Mouse (Mus musculus): ENCODE measurements at regions not wholly inside any gene's neighbourhood (a gene's known extent, or its start where the extent isn't known, plus 50 kb on each side); places are given as distances from the start of the nearest gene placed in this dataset.
"Not testable (repeated sequence)": the region's sequence is repeated elsewhere in the genome, so short reads cannot be mapped to it uniquely, and the experiment has no call there.

- Histone ChIP-seq H3K9me3 (no peaks in the 10 kb centered on the region), H3K4me3 (no peak overlapping the region), H3K36me3 (replicated peaks) (no peaks in the 10 kb centered on the region), H3K27me3 (replicated peaks) (no peaks in the 10 kb centered on the region), H3K4me2 (no peak overlapping the region), H3K9ac (no peak overlapping the region), H3K27ac (no peak overlapping the region), H3K4me1 (0 out of 2 replicates have a peak, but pooled peaks cover 7% of the 10 kb centered on the region)
- ATAC-seq (replicated peaks), result no peak
- WGBS, result 55% methylated on average over 1 of the region's 1 CpGs
Observed at GRCm38 (mm10) chr19:27099921-27100320, 116.4 kb upstream of the Vldlr start.

- Histone ChIP-seq H3K4me3 (no peak overlapping the region), H3K27me3 (replicated peaks) (no peaks in the 10 kb centered on the region), H3K4me2 (no peak overlapping the region), H3K9me3 (no peaks in the 10 kb centered on the region), H3K9ac (no peak overlapping the region), H3K36me3 (replicated peaks) (no peaks in the 10 kb centered on the region), H3K4me1 (no peaks in the 10 kb centered on the region), H3K27ac (no peak overlapping the region)
- 91% methylated on average over 2 of the region's 2 CpGs for WGBS
- ATAC-seq (replicated peaks), result no peak
Observed at GRCm38 (mm10) chr19:27110437-27110836, 105.8 kb upstream of the Vldlr start.

GRCm38 (mm10) chr19:27120876-27121275 is 95.4 kb upstream of the Vldlr start:
- Histone ChIP-seq H3K4me1 (peaks cover 3% of the 10 kb centered on the region; the same call in 1 of the 2 replicates), H3K4me2 (no peak overlapping the region), H3K4me3 (no peak overlapping the region), H3K36me3 (replicated peaks) (no peaks in the 10 kb centered on the region), H3K9ac (no peak overlapping the region), H3K9me3 (no peaks in the 10 kb centered on the region), H3K27me3 (replicated peaks) (no peaks in the 10 kb centered on the region), H3K27ac (no peak overlapping the region)
- ATAC-seq (replicated peaks), result peak; percentile 44
- 48% methylated on average over 5 of the region's 5 CpGs for WGBS

GRCm38 (mm10) chr19:27122348-27122747 is 93.9 kb upstream of the Vldlr start:
- Histone ChIP-seq H3K36me3 (replicated peaks) (no peaks in the 10 kb centered on the region), H3K9me3 (no peaks in the 10 kb centered on the region), H3K4me1 (peaks cover 3% of the 10 kb centered on the region; the same call in 1 of the 2 replicates), H3K9ac (no peak overlapping the region), H3K27ac (peak overlapping the region; percentile 35; the same call in 1 of the 2 replicates), H3K27me3 (replicated peaks) (no peaks in the 10 kb centered on the region), H3K4me2 (no peak overlapping the region), H3K4me3 (no peak overlapping the region)
- 0 out of 2 replicates have a peak, but pooled peaks have one; percentile 40 for ATAC-seq (replicated peaks)
- 63% methylated on average over 5 of the region's 5 CpGs for WGBS

- Histone ChIP-seq H3K27ac (peak overlapping the region; percentile 35), H3K9ac (no peak overlapping the region)
Observed at GRCm38 (mm10) chr19:27123334-27123733, 93.0 kb upstream of the Vldlr start.

GRCm38 (mm10) chr19:27123806-27124469 is 92.3 kb upstream of the Vldlr start:
- no peak overlapping the region for H3K4me2 ChIP-seq
- no peak for ATAC-seq (replicated peaks)
- no peaks in the 10 kb centered on the region for H3K36me3 ChIP-seq (replicated peaks)
- H3K27ac ChIP-seq, result no peak overlapping the region
- H3K9ac ChIP-seq, result no peak overlapping the region
- peaks cover 3% of the 10 kb centered on the region; the same call in 1 of the 2 replicates for H3K4me1 ChIP-seq
- H3K4me3 ChIP-seq, result no peak overlapping the region
- H3K9me3 ChIP-seq, result no peaks in the 10 kb centered on the region
- no peaks in the 10 kb centered on the region for H3K27me3 ChIP-seq (replicated peaks)
- WGBS, result 75% methylated on average over 11 of the region's 11 CpGs

More at GRCm38 (mm10) chr19:27123334-27123733, 93.0 kb upstream of the Vldlr start:
- Histone ChIP-seq H3K4me3 (no peak overlapping the region), H3K27me3 (replicated peaks) (no peaks in the 10 kb centered on the region), H3K4me1 (peaks cover 3% of the 10 kb centered on the region; the same call in 1 of the 2 replicates), H3K36me3 (replicated peaks) (no peaks in the 10 kb centered on the region), H3K4me2 (no peak overlapping the region), H3K9me3 (no peaks in the 10 kb centered on the region)
- 61% methylated on average over 8 of the region's 8 CpGs for WGBS
- no peak for ATAC-seq (replicated peaks)

GRCm38 (mm10) chr19:27128501-27128900 is 87.8 kb upstream of the Vldlr start:
- H3K36me3 ChIP-seq (replicated peaks); H3K27ac ChIP-seq; H3K4me3 ChIP-seq; H3K4me2 ChIP-seq; H3K4me1 ChIP-seq; ATAC-seq (replicated peaks); H3K27me3 ChIP-seq (replicated peaks); H3K9me3 ChIP-seq; H3K9ac ChIP-seq: not testable (repeated sequence)
- WGBS, result 93% methylated on average over 4 of the region's 4 CpGs

GRCm38 (mm10) chr19:27134360-27134759 is 81.9 kb upstream of the Vldlr start:
- no peak overlapping the region for H3K4me3 ChIP-seq
- no peak overlapping the region for H3K27ac ChIP-seq
- H3K9ac ChIP-seq, result no peak overlapping the region
- H3K4me2 ChIP-seq, result no peak overlapping the region
- no peak for ATAC-seq (replicated peaks)
- H3K27me3 ChIP-seq (replicated peaks), result no peaks in the 10 kb centered on the region
- H3K4me1 ChIP-seq, result no peaks in the 10 kb centered on the region
- 87% methylated on average over 5 of the region's 5 CpGs for WGBS
- H3K9me3 ChIP-seq, result no peaks in the 10 kb centered on the region
- no peaks in the 10 kb centered on the region for H3K36me3 ChIP-seq (replicated peaks)

- Histone ChIP-seq H3K27ac (no peak overlapping the region), H3K4me3 (no peak overlapping the region), H3K4me2 (no peak overlapping the region), H3K9me3 (no peaks in the 10 kb centered on the region), H3K27me3 (replicated peaks) (no peaks in the 10 kb centered on the region), H3K4me1 (peaks cover 8% of the 10 kb centered on the region; the same call in 1 of the 2 replicates), H3K9ac (no peak overlapping the region), H3K36me3 (replicated peaks) (no peaks in the 10 kb centered on the region)
- WGBS, result 82% methylated on average over 3 of the region's 3 CpGs
- ATAC-seq (replicated peaks), result no peak
Observed at GRCm38 (mm10) chr19:27140892-27141291, 75.4 kb upstream of the Vldlr start.

GRCm38 (mm10) chr19:27142181-27142580 is 74.1 kb upstream of the Vldlr start:
- 90% methylated on average over 4 of the region's 4 CpGs for WGBS
- no peaks in the 10 kb centered on the region for H3K9me3 ChIP-seq

GRCm38 (mm10) chr19:27147404-27147803 is 68.9 kb upstream of the Vldlr start:
- Histone ChIP-seq H3K9ac (no peak overlapping the region), H3K4me3 (no peak overlapping the region), H3K27me3 (replicated peaks) (no peaks in the 10 kb centered on the region), H3K9me3 (no peaks in the 10 kb centered on the region), H3K36me3 (replicated peaks) (no peaks in the 10 kb centered on the region), H3K27ac (no peak overlapping the region), H3K4me2 (no peak overlapping the region), H3K4me1 (peaks cover 8% of the 10 kb centered on the region; the same call in 1 of the 2 replicates)
- WGBS, result 86% methylated on average over 12 of the region's 12 CpGs
- no peak for ATAC-seq (replicated peaks)

More at GRCm38 (mm10) chr19:27142181-27142580, 74.1 kb upstream of the Vldlr start:
- ATAC-seq (replicated peaks), result no peak
- H3K4me2 ChIP-seq, result no peak overlapping the region
- no peaks in the 10 kb centered on the region for H3K27me3 ChIP-seq (replicated peaks)
- peaks cover 8% of the 10 kb centered on the region; the same call in 1 of the 2 replicates for H3K4me1 ChIP-seq
- no peak overlapping the region for H3K4me3 ChIP-seq
- no peaks in the 10 kb centered on the region for H3K36me3 ChIP-seq (replicated peaks)
- no peak overlapping the region for H3K27ac ChIP-seq
- no peak overlapping the region for H3K9ac ChIP-seq

GRCm38 (mm10) chr19:27148330-27148729 is 68.0 kb upstream of the Vldlr start:
- H3K27ac ChIP-seq, result no peak overlapping the region
- H3K4me1 ChIP-seq, result peaks cover 5% of the 10 kb centered on the region; the same call in 1 of the 2 replicates
- H3K36me3 ChIP-seq (replicated peaks), result no peaks in the 10 kb centered on the region
- ATAC-seq (replicated peaks), result no peak
- H3K9ac ChIP-seq, result no peak overlapping the region
- no peaks in the 10 kb centered on the region for H3K9me3 ChIP-seq
- no peaks in the 10 kb centered on the region for H3K27me3 ChIP-seq (replicated peaks)
- H3K4me2 ChIP-seq, result no peak overlapping the region
- H3K4me3 ChIP-seq, result no peak overlapping the region
- 66% methylated on average over 5 of the region's 5 CpGs for WGBS

GRCm38 (mm10) chr19:27149567-27149966 is 66.7 kb upstream of the Vldlr start:
- ATAC-seq (replicated peaks), result no peak
- H3K27ac ChIP-seq, result no peak overlapping the region; the same call in 1 of the 2 replicates
- H3K36me3 ChIP-seq (replicated peaks), result no peaks in the 10 kb centered on the region
- WGBS, result 82% methylated on average over 4 of the region's 4 CpGs
- H3K27me3 ChIP-seq (replicated peaks), result no peaks in the 10 kb centered on the region
- H3K4me2 ChIP-seq, result no peak overlapping the region
- no peaks in the 10 kb centered on the region for H3K4me1 ChIP-seq
- H3K9ac ChIP-seq, result no peak overlapping the region
- no peaks in the 10 kb centered on the region for H3K9me3 ChIP-seq
- H3K4me3 ChIP-seq, result no peak overlapping the region

Measured in midbrain, embryonic 15.5 days (tissue).